Mouse (Mus musculus) lung, postnatal 0 days (tissue): Measurements from ENCODE around the gene Casc4. TPM values are rescaled to one million over a fixed set of nuclear protein-coding genes. Genes with fewer than 3 reads are reported as not detected.

Experiments
- ATAC-seq: fragments of 200-750 bp; cut with Nextera tagmentation; 2 replicates; pipeline ENCODE4 v1.8.0; 2017; ENCODE audit warnings: moderate library complexity
- DNase-seq: peaks from one replicate; pipeline ENCODE4 v3.0.0-alpha.2; 2016; ENCODE audit warnings: low spot score
- H3K27ac ChIP-seq: fragments of 300-500 bp; sonication (generic); 2 replicates; pipeline ENCODE4 v1.5.1; 2014; ENCODE audit warnings: antibody characterized with exemption, mild to moderate bottlenecking, low read length, mixed read lengths
- H3K27me3 ChIP-seq: fragments of 300-500 bp; sonication (generic); replicated peaks from 2 replicates; pipeline ENCODE4 v1.6.1; 2014; ENCODE audit warnings: low read length, mixed read lengths; ENCODE audit not compliant: insufficient read depth
- H3K36me3 ChIP-seq: fragments of 300-500 bp; sonication (generic); 2 replicates; pipeline ENCODE4 v1.6.1; 2014; ENCODE audit warnings: low read length, mixed read lengths; ENCODE audit not compliant: insufficient read depth
- H3K4me1 ChIP-seq: fragments of 300-500 bp; sonication (generic); 2 replicates; pipeline ENCODE4 v1.6.1; 2014; ENCODE audit warnings: antibody characterized with exemption, low read depth, low read length, mixed read lengths; ENCODE audit not compliant: insufficient read depth
- H3K4me2 ChIP-seq: fragments of 300-500 bp; sonication (generic); replicated peaks from 2 replicates; pipeline ENCODE4 v1.6.1; 2014; ENCODE audit warnings: low read depth, mild to moderate bottlenecking, low read length, moderate library complexity, mixed read lengths
- H3K4me3 ChIP-seq: fragments of 300-500 bp; sonication (generic); 2 replicates; pipeline ENCODE4 v1.5.1; 2014; ENCODE audit warnings: low read depth, low read length
- H3K9ac ChIP-seq: fragments of 300-500 bp; sonication (generic); replicated peaks from 2 replicates; pipeline ENCODE4 v1.6.1; 2014; ENCODE audit warnings: low read depth, mild to moderate bottlenecking
- H3K9me3 ChIP-seq: fragments of 300-500 bp; sonication (generic); 2 replicates; pipeline ENCODE4 v1.6.1; 2016; ENCODE audit warnings: low read length, mixed read lengths
- CTCF ChIP-seq: IDR thresholded peaks from 2 replicates; pipeline ENCODE4 v1.5.1; 2016; ENCODE audit warnings: antibody characterized with exemption, mild to moderate bottlenecking
- EP300 ChIP-seq: IDR thresholded peaks from 2 replicates; pipeline ENCODE4 v1.6.1; 2016; ENCODE audit warnings: antibody characterized with exemption, mild to moderate bottlenecking, control low read depth
- WGBS: fragments of 180-500 bp; shearing (Covaris S2); extraction: QIAGEN DNeasy Blood & Tissue Kit; methylation state at CpG from one replicate; pipeline ENCODE4 v1.1.7; 2014; 5-methylcytosine and 5-hydroxymethylcytosine counted together
- polyA plus RNA-seq: library from polyadenylated mRNA; unstranded; fragments of >200 nt; fragmentation: Nextera tagmentation; extraction: Ambion mirVana; gene quantifications from 2 replicates; pipeline ENCODE4 v1.2.1, GENCODE M21; 2015

Casc4 gene
- polyA plus RNA-seq, 1 experiment from 2014 or later: 19.7 TPM

- no peaks in the 10 kb centered on the region for H3K9me3 ChIP-seq
- TF ChIP-seq EP300 (no peak), CTCF (peak; percentile 26)
- 91% methylated on average over 3 of the region's 3 CpGs for WGBS
- DNase-seq (no peak), ATAC-seq (no peak)
- no peak overlapping the region for H3K9ac ChIP-seq
- H3K27me3 ChIP-seq: no peaks in the 10 kb centered on the region
- no peak overlapping the region for H3K27ac ChIP-seq
- no peaks in the 10 kb centered on the region for H3K36me3 ChIP-seq
- H3K4me3 ChIP-seq: no peak overlapping the region
- H3K4me1 ChIP-seq: no peaks in the 10 kb centered on the region
- H3K4me2 ChIP-seq: no peak overlapping the region
These were observed 25.3 kb upstream of the Casc4 start for GRCm38 (mm10) chr2:121841453-121841852.

GRCm38 (mm10) chr2:121842249-121842648, 24.5 kb upstream of the Casc4 start:
- H3K9me3 ChIP-seq: no peaks in the 10 kb centered on the region
- no peak overlapping the region for H3K9ac ChIP-seq
- H3K4me3 ChIP-seq: no peak overlapping the region
- ATAC-seq (no peak), DNase-seq (no peak)
- no peaks in the 10 kb centered on the region for H3K27me3 ChIP-seq
- no peak overlapping the region for H3K4me2 ChIP-seq
- no peak overlapping the region for H3K27ac ChIP-seq
- WGBS: 62% methylated on average over 3 of the region's 3 CpGs
- no peaks in the 10 kb centered on the region for H3K36me3 ChIP-seq
- H3K4me1 ChIP-seq: no peaks in the 10 kb centered on the region
- no peak for TF ChIP-seq CTCF
- TF ChIP-seq EP300: no peak

- DNase-seq (no peak), ATAC-seq (no peak)
- Histone ChIP-seq H3K4me2 (no peak overlapping the region), H3K9me3 (no peaks in the 10 kb centered on the region), H3K27ac (no peak overlapping the region), H3K9ac (no peak overlapping the region), H3K27me3 (no peaks in the 10 kb centered on the region), H3K4me1 (no peaks in the 10 kb centered on the region), H3K4me3 (no peak overlapping the region), H3K36me3 (no peaks in the 10 kb centered on the region)
- WGBS: 44% methylated on average over 8 of the region's 8 CpGs
- TF ChIP-seq CTCF (no peak), EP300 (no peak)
These were observed 20.7 kb upstream of the Casc4 start for GRCm38 (mm10) chr2:121846050-121846449.

GRCm38 (mm10) chr2:121852045-121852444, 14.7 kb upstream of the Casc4 start:
- no peak for ATAC-seq
- 20% methylated on average over 2 of the region's 2 CpGs for WGBS
- no peak overlapping the region for H3K9ac ChIP-seq
- no peak for TF ChIP-seq CTCF
- no peaks in the 10 kb centered on the region for H3K9me3 ChIP-seq
- H3K27me3 ChIP-seq: no peaks in the 10 kb centered on the region
- H3K4me3 ChIP-seq: no peak overlapping the region
- H3K4me2 ChIP-seq: no peak overlapping the region
- H3K27ac ChIP-seq: no peak overlapping the region
- no peaks in the 10 kb centered on the region for H3K4me1 ChIP-seq
- no peak for DNase-seq
- no peaks in the 10 kb centered on the region for H3K36me3 ChIP-seq

GRCm38 (mm10) chr2:121853974-121854373, 12.8 kb upstream of the Casc4 start:
- Histone ChIP-seq H3K9me3 (no peaks in the 10 kb centered on the region), H3K4me3 (no peak overlapping the region), H3K9ac (no peak overlapping the region), H3K4me2 (no peak overlapping the region), H3K27me3 (no peaks in the 10 kb centered on the region), H3K4me1 (no peaks in the 10 kb centered on the region), H3K36me3 (no peaks in the 10 kb centered on the region), H3K27ac (no peak overlapping the region)
- TF ChIP-seq CTCF (no peak), EP300 (no peak)
- no peak for ATAC-seq
- no peak for DNase-seq
- WGBS: 63% methylated on average over 3 of the region's 3 CpGs

- no peak overlapping the region for H3K4me2 ChIP-seq
- 64% methylated on average over 5 of the region's 5 CpGs for WGBS
- no peak for TF ChIP-seq CTCF
- TF ChIP-seq EP300: no peak
- no peaks in the 10 kb centered on the region for H3K27me3 ChIP-seq
- no peaks in the 10 kb centered on the region for H3K9me3 ChIP-seq
- no peaks in the 10 kb centered on the region for H3K4me1 ChIP-seq
- H3K9ac ChIP-seq: no peak overlapping the region
- no peak for ATAC-seq
- no peaks in the 10 kb centered on the region for H3K36me3 ChIP-seq
- DNase-seq: no peak
- H3K27ac ChIP-seq: no peak overlapping the region
- H3K4me3 ChIP-seq: no peak overlapping the region
These were observed 7.3 kb upstream of the Casc4 start for GRCm38 (mm10) chr2:121859380-121859980.
